Mouse (Mus musculus) granulocyte monocyte progenitor cell, adult 5-6 weeks (primary cell): Measurements from ENCODE around the gene Chtop. TPM values are rescaled to one million over a fixed set of nuclear protein-coding genes. Genes with fewer than 3 reads are reported as not detected.

ENCODE experiments used
- ATAC-seq: replicated peaks from 2 replicates; pipeline ENCODE4 v1.8.0; 2016; ENCODE audit warnings: mild to moderate bottlenecking, moderate TSS enrichment, inconsistent platforms; ENCODE audit not compliant: poor library complexity, severe bottlenecking
- total RNA-seq, 2 experiments: library from RNA; stranded (forward) in 1 of 2; stranded (reverse) in 1 of 2; fragments of 200-712, 200-1000 nt in 1 of 2; fragments of >200 nt in 1 of 2; fragmentation: Nextera tagmentation in 1 of 2; gene quantifications; 2 replicates each; pipeline ENCODE4 v1.2.3; 2014 to 2017

The Chtop gene
- total RNA-seq, 2 experiments from 2014 or later, result 97.6 to 107 TPM

GRCm38 (mm10) chr3:90466311-90466766 lies 43.0 kb downstream of the Chtop start:
- peak; percentile 60 for ATAC-seq

- 0 out of 2 replicates have a peak, but pooled peaks have one; percentile 17 for ATAC-seq
Observed at GRCm38 (mm10) chr3:90465686-90466310, 43.5 kb downstream of the Chtop start, which contains the start of gene Npr1. Npr1 (minus strand) TSS chr3:90465866.

- ATAC-seq, result peak; percentile 24; the same call in 1 of the 2 replicates
Observed at GRCm38 (mm10) chr3:90465081-90465685, 44.1 kb downstream of the Chtop start.

DNA sequence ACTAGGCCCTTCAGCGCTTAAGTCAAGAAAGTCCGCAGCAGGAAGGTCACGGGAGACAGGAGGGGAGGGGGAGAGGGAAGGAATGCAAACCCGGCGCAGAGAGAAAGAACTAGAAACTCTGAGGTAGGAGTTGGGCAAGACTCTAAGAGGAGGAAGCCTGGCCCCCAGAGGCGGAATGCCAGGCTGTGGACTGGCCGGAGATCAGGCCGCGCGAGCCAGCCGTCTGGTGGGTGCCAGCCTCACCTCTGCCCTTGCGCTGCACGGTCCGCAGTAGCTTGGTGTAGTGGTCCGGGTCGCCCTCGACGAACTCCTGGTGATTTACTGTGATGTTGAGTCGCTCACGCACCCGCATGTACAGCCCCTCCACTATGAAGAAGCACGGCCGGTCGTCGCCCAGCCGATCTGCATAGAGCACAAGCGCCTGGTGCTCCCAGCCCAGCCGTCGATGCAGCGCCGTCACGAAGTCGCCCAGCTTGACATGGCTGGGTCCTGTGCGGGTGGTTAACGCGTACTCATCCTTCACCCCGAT lies 44.7 kb downstream of the Chtop start:
- peak; percentile 52 for ATAC-seq

DNA sequence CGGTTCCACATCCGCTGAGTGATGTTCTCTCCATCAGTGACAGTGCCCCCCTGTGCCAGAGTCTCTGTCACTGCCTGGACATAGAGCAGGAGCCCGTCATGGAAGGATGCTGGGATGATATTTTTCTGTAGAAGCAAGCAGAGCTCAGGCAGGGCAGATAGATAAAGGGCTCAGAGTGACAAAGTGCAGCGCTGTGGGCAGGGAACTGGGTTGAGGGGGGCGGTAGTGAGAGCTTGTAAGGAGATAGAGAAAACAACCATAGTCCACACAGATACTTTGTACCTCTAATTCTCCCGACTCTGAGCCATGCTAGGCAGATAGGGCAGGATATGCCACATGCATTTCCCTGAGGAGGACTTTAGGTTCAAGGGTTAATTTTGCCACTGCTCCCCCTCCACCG lies 46.7 kb downstream of the Chtop start:
- no peak for ATAC-seq

- no peak for ATAC-seq
Observed at GRCm38 (mm10) chr3:90461935-90462334, 47.4 kb downstream of the Chtop start.

DNA sequence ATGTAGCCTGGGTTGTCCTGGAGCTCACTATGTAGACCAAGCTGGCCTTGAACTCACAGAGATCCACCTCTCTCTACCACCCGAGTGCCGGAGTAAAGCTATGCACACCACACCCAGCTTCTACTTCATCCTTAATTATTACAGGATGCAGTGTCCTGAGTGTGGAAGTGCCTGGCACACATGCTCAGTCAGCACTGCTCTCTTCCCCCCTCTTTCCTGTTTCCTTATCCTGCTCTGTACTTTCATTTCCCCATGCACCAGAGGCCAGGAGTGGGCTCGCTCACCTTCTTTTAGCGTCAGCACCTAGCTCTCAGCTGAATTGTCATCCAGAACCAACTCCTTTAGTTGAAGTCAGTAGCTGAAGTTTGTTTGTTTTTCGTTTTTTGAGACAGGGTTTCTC lies 49.0 kb downstream of the Chtop start:
- ATAC-seq, result no peak

DNA sequence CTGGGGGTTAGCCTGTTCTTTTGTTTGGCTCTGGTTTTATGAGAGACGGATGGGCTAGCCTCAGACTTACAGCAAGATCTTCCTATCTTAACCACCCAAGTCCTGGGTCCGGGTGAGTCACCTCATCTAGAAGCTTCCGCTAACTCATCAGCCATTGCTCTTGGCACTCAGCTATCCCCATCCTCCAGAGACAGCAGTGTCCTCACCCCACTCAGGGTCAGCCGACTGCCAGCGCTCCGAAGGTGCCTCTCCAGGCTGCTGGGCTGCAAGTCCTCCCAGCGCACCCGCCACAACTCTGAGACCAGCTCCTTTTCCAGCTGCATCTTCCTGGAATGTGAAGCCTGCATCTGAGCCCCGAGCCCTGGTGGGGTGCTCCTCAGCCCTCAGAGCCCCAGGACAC lies 49.6 kb downstream of the Chtop start:
- ATAC-seq, result no peak

GRCm38 (mm10) chr3:90454931-90455330 lies 54.4 kb downstream of the Chtop start:
- no peak for ATAC-seq

DNA sequence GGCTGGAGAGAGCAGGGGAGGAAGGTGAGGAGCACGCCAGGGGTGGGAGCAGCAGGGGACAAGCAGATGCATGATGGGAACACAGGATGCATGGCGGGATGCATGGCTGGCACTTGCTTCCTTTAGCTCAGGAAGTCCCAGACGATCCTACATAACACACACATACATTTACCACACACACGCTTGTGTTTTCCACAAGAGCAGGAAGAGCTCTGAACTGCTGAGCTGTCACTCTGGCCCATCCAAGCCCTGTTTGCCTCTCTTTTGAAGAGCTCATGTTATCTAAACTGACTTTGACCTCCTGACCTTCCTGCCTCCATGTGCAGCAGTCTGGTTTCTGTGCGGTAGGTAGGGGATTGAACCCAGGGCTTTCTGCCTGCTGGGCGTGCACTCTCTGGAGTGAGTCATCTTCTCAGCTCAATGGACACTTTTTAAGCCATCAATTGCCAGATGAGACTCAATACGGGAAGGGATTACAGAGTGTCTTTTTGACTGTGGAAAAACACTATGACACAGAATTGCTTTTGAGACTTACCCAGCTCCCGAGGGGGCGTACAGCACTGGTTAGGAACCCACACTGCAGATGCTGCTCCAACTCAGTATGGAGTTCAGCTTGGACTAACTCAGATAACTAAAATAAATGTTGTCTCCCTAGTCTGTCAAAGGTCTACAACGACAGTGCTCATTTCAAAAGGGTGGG lies 57.8 kb downstream of the Chtop start:
- no peak for ATAC-seq

DNA sequence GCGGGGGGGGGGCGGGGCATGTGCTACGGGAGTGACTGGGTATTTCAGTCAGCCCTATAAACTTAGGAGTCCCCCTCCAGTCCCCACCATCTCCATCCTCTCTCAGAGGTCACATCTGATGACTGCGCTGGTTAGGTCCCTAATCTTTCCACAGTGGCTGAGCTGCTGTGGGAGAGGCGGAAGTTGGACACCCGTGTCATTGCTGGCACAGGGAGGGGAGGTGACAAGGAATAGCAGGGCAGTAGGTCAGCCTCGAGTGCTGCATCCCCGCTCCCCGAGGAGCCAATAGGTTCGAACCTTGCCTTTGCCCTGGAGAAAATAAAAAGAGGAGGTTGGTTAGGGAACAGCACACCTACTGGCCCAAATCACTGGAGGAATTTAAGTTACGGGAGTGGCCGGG lies 58.4 kb downstream of the Chtop start:
- no peak for ATAC-seq

Other genes with a start within 250 kb of the Chtop start
- 28.1 and 37.5 TPM in 2 replicates for gene Dennd4b, start 244.3 kb downstream of the Chtop start, total RNA-seq (2014; fragmentation: Nextera tagmentation)
- gene Dennd4b, start 244.3 kb downstream of the Chtop start, total RNA-seq (2017), result 13.6 and 16.5 TPM in 2 replicates
- gene Gatad2b, start 216.3 kb downstream of the Chtop start, total RNA-seq (2014; fragmentation: Nextera tagmentation), result 68.7 and 83.6 TPM in 2 replicates
- gene Gatad2b, start 216.3 kb downstream of the Chtop start, total RNA-seq (2017), result 19.4 and 19.9 TPM in 2 replicates
- 2.1 and 4.2 TPM in 2 replicates for gene Slc27a3, start 119.6 kb downstream of the Chtop start, total RNA-seq (2014; fragmentation: Nextera tagmentation)
- gene Slc27a3, start 119.6 kb downstream of the Chtop start, total RNA-seq (2017), result 0.88 and 0.99 TPM in 2 replicates
- gene Ints3, start 75.9 kb downstream of the Chtop start, total RNA-seq (2014; fragmentation: Nextera tagmentation), result 29.3 and 47.1 TPM in 2 replicates
- gene Ints3, start 75.9 kb downstream of the Chtop start, total RNA-seq (2017), result 18.4 and 25.9 TPM in 2 replicates
- gene Npr1, start 43.6 kb downstream of the Chtop start, total RNA-seq (2014; fragmentation: Nextera tagmentation), result 0.82 TPM in 1 of 2 replicates, not detected in the other
- gene Npr1, start 43.6 kb downstream of the Chtop start, total RNA-seq (2017), result not detected in 2 replicates
- 120 and 128 TPM in 2 replicates for gene Ilf2, start 33.4 kb downstream of the Chtop start, total RNA-seq (2014; fragmentation: Nextera tagmentation)
- gene Ilf2, start 33.4 kb downstream of the Chtop start, total RNA-seq (2017), result 176 and 204 TPM in 2 replicates
- gene Snapin, start 18.5 kb downstream of the Chtop start, total RNA-seq (2014; fragmentation: Nextera tagmentation), result 31.7 and 47.1 TPM in 2 replicates
- gene Snapin, start 18.5 kb downstream of the Chtop start, total RNA-seq (2017), result 35.5 and 44.1 TPM in 2 replicates
- gene S100a1, start 4.9 kb upstream of the Chtop start, total RNA-seq (2014; fragmentation: Nextera tagmentation), result 106 and 130 TPM in 2 replicates
- gene S100a1, start 4.9 kb upstream of the Chtop start, total RNA-seq (2017), result 119 and 162 TPM in 2 replicates
- 60.2 and 62.1 TPM in 2 replicates for gene S100a13, start 4.9 kb upstream of the Chtop start, total RNA-seq (2014; fragmentation: Nextera tagmentation)
- 73.2 and 77.0 TPM in 2 replicates for gene S100a13, start 4.9 kb upstream of the Chtop start, total RNA-seq (2017)
- gene S100a14, start 17.4 kb upstream of the Chtop start, total RNA-seq (2014; fragmentation: Nextera tagmentation), result not detected in 2 replicates
- gene S100a14, start 17.4 kb upstream of the Chtop start, total RNA-seq (2017), result not detected in 2 replicates
- gene S100a16, start 27.8 kb upstream of the Chtop start, total RNA-seq (2014; fragmentation: Nextera tagmentation), result not detected in 2 replicates
- gene S100a16, start 27.8 kb upstream of the Chtop start, total RNA-seq (2017), result not detected in 2 replicates
- gene S100a3, start 51.1 kb upstream of the Chtop start, total RNA-seq (2014; fragmentation: Nextera tagmentation), result not detected in 2 replicates
- not detected in 2 replicates for gene S100a3, start 51.1 kb upstream of the Chtop start, total RNA-seq (2017)
- not detected in 2 replicates for gene S100a2, start 80.7 kb upstream of the Chtop start, total RNA-seq (2014; fragmentation: Nextera tagmentation)
- not detected in 2 replicates for gene S100a2, start 80.7 kb upstream of the Chtop start, total RNA-seq (2017)
- not detected in 2 replicates for gene Gm42674, start 92.4 kb upstream of the Chtop start, total RNA-seq (2014; fragmentation: Nextera tagmentation)
- not detected in 2 replicates for gene Gm42674, start 92.4 kb upstream of the Chtop start, total RNA-seq (2017)
- gene S100a4, start 94.3 kb upstream of the Chtop start, total RNA-seq (2014; fragmentation: Nextera tagmentation), result 20.4 and 46.6 TPM in 2 replicates
- 21.0 and 41.8 TPM in 2 replicates for gene S100a4, start 94.3 kb upstream of the Chtop start, total RNA-seq (2017)
- not detected in 2 replicates for gene S100a5, start 99.0 kb upstream of the Chtop start, total RNA-seq (2014; fragmentation: Nextera tagmentation)
- not detected in 2 replicates for gene S100a5, start 99.0 kb upstream of the Chtop start, total RNA-seq (2017)
- 3.6 and 13.4 TPM in 2 replicates for gene S100a6, start 103.4 kb upstream of the Chtop start, total RNA-seq (2014; fragmentation: Nextera tagmentation)
- 13.0 and 18.6 TPM in 2 replicates for gene S100a6, start 103.4 kb upstream of the Chtop start, total RNA-seq (2017)
- not detected in 2 replicates for gene S100a7a, start 144.5 kb upstream of the Chtop start, total RNA-seq (2014; fragmentation: Nextera tagmentation)
- not detected in 2 replicates for gene S100a7a, start 144.5 kb upstream of the Chtop start, total RNA-seq (2017)
- gene S100a8, start 159.5 kb upstream of the Chtop start, total RNA-seq (2014; fragmentation: Nextera tagmentation), result 347 and 679 TPM in 2 replicates
- gene S100a8, start 159.5 kb upstream of the Chtop start, total RNA-seq (2017), result 895 and 1,441 TPM in 2 replicates
- 129 and 333 TPM in 2 replicates for gene S100a9, start 186.2 kb upstream of the Chtop start, total RNA-seq (2014; fragmentation: Nextera tagmentation)
- gene S100a9, start 186.2 kb upstream of the Chtop start, total RNA-seq (2017), result 894 and 951 TPM in 2 replicates
- not detected in 2 replicates for gene Pglyrp4, start 217.4 kb upstream of the Chtop start, total RNA-seq (2014; fragmentation: Nextera tagmentation)
- not detected in 2 replicates for gene Pglyrp4, start 217.4 kb upstream of the Chtop start, total RNA-seq (2017)